Mouse (Mus musculus) lung, postnatal 0 days (tissue): ENCODE data around the gene Zfp750. TPM values are rescaled to one million over a fixed set of nuclear protein-coding genes. Genes with fewer than 3 reads are reported as not detected.

ENCODE experiments used
- ATAC-seq: fragments of 200-750 bp; cut with Nextera tagmentation; 2 replicates; pipeline ENCODE4 v1.8.0; 2017; ENCODE audit warnings: moderate library complexity
- DNase-seq: peaks from one replicate; pipeline ENCODE4 v3.0.0-alpha.2; 2016; ENCODE audit warnings: low spot score
- H3K27ac ChIP-seq: fragments of 300-500 bp; sonication (generic); 2 replicates; pipeline ENCODE4 v1.5.1; 2014; ENCODE audit warnings: antibody characterized with exemption, mild to moderate bottlenecking, low read length, mixed read lengths
- H3K27me3 ChIP-seq: fragments of 300-500 bp; sonication (generic); replicated peaks from 2 replicates; pipeline ENCODE4 v1.6.1; 2014; ENCODE audit warnings: low read length, mixed read lengths; ENCODE audit not compliant: insufficient read depth
- H3K36me3 ChIP-seq: fragments of 300-500 bp; sonication (generic); 2 replicates; pipeline ENCODE4 v1.6.1; 2014; ENCODE audit warnings: low read length, mixed read lengths; ENCODE audit not compliant: insufficient read depth
- H3K4me1 ChIP-seq: fragments of 300-500 bp; sonication (generic); 2 replicates; pipeline ENCODE4 v1.6.1; 2014; ENCODE audit warnings: antibody characterized with exemption, low read depth, low read length, mixed read lengths; ENCODE audit not compliant: insufficient read depth
- H3K4me2 ChIP-seq: fragments of 300-500 bp; sonication (generic); replicated peaks from 2 replicates; pipeline ENCODE4 v1.6.1; 2014; ENCODE audit warnings: low read depth, mild to moderate bottlenecking, low read length, moderate library complexity, mixed read lengths
- H3K4me3 ChIP-seq: fragments of 300-500 bp; sonication (generic); 2 replicates; pipeline ENCODE4 v1.5.1; 2014; ENCODE audit warnings: low read depth, low read length
- H3K9ac ChIP-seq: fragments of 300-500 bp; sonication (generic); replicated peaks from 2 replicates; pipeline ENCODE4 v1.6.1; 2014; ENCODE audit warnings: low read depth, mild to moderate bottlenecking
- H3K9me3 ChIP-seq: fragments of 300-500 bp; sonication (generic); 2 replicates; pipeline ENCODE4 v1.6.1; 2016; ENCODE audit warnings: low read length, mixed read lengths
- CTCF ChIP-seq: IDR thresholded peaks from 2 replicates; pipeline ENCODE4 v1.5.1; 2016; ENCODE audit warnings: antibody characterized with exemption, mild to moderate bottlenecking
- EP300 ChIP-seq: IDR thresholded peaks from 2 replicates; pipeline ENCODE4 v1.6.1; 2016; ENCODE audit warnings: antibody characterized with exemption, mild to moderate bottlenecking, control low read depth
- WGBS: fragments of 180-500 bp; shearing (Covaris S2); extraction: QIAGEN DNeasy Blood & Tissue Kit; methylation state at CpG from one replicate; pipeline ENCODE4 v1.1.7; 2014; 5-methylcytosine and 5-hydroxymethylcytosine counted together
- polyA plus RNA-seq: library from polyadenylated mRNA; unstranded; fragments of >200 nt; fragmentation: Nextera tagmentation; extraction: Ambion mirVana; gene quantifications from 2 replicates; pipeline ENCODE4 v1.2.1, GENCODE M21; 2015

Zfp750 gene
- polyA plus RNA-seq, 1 experiment from 2014 or later, result 0.63 TPM

- no peak overlapping the region for H3K27ac ChIP-seq
- H3K4me3 ChIP-seq, result no peak overlapping the region
- TF ChIP-seq CTCF, result no peak
- TF ChIP-seq EP300, result no peak
- no peak overlapping the region for H3K4me2 ChIP-seq
- no peaks in the 10 kb centered on the region for H3K9me3 ChIP-seq
- ATAC-seq, result no peak
- no peaks in the 10 kb centered on the region for H3K27me3 ChIP-seq
- no peak overlapping the region for H3K9ac ChIP-seq
- no peak for DNase-seq
- H3K4me1 ChIP-seq, result no peaks in the 10 kb centered on the region
- H3K36me3 ChIP-seq, result no peaks in the 10 kb centered on the region; the same call in 1 of the 2 replicates
Measured at GRCm38 (mm10) chr11:121500595-121500994, 18.5 kb downstream of the Zfp750 start.

- Histone ChIP-seq H3K4me1 (no peaks in the 10 kb centered on the region), H3K4me3 (no peak overlapping the region), H3K9ac (no peak overlapping the region), H3K36me3 (no peaks in the 10 kb centered on the region), H3K4me2 (no peak overlapping the region), H3K27me3 (no peaks in the 10 kb centered on the region), H3K27ac (no peak overlapping the region), H3K9me3 (no peaks in the 10 kb centered on the region)
- ATAC-seq (no peak), DNase-seq (no peak)
- no peak for TF ChIP-seq EP300
- TF ChIP-seq CTCF, result no peak
Measured at GRCm38 (mm10) chr11:121490651-121491050, 28.5 kb downstream of the Zfp750 start.

- no peak overlapping the region for H3K4me3 ChIP-seq
- no peaks in the 10 kb centered on the region for H3K36me3 ChIP-seq
- ATAC-seq (no peak), DNase-seq (no peak)
- no peak overlapping the region for H3K27ac ChIP-seq
- no peak overlapping the region for H3K9ac ChIP-seq
- H3K4me2 ChIP-seq, result no peak overlapping the region
- no peaks in the 10 kb centered on the region for H3K4me1 ChIP-seq
- TF ChIP-seq EP300, result no peak
- TF ChIP-seq CTCF, result no peak
- no peaks in the 10 kb centered on the region for H3K9me3 ChIP-seq
- H3K27me3 ChIP-seq, result no peaks in the 10 kb centered on the region
- WGBS, result 82% methylated on average over 9 of the region's 9 CpGs
Measured at GRCm38 (mm10) chr11:121485882-121486281, 33.3 kb downstream of the Zfp750 start.

GRCm38 (mm10) chr11:121481129-121481528 lies 38.0 kb downstream of the Zfp750 start:
- H3K9me3 ChIP-seq, result no peaks in the 10 kb centered on the region
- TF ChIP-seq CTCF (no peak), EP300 (no peak)
- H3K4me2 ChIP-seq, result no peak overlapping the region
- DNase-seq, result no peak
- 76% methylated on average over 2 of the region's 2 CpGs for WGBS
- no peak overlapping the region for H3K4me3 ChIP-seq
- no peaks in the 10 kb centered on the region for H3K27me3 ChIP-seq
- no peak for ATAC-seq
- no peak overlapping the region for H3K27ac ChIP-seq
- no peaks in the 10 kb centered on the region for H3K4me1 ChIP-seq
- no peaks in the 10 kb centered on the region for H3K36me3 ChIP-seq
- no peak overlapping the region for H3K9ac ChIP-seq

GRCm38 (mm10) chr11:121479476-121480203 lies 39.5 kb downstream of the Zfp750 start:
- DNase-seq, result no peak
- no peak for ATAC-seq
- H3K4me1 ChIP-seq, result no peaks in the 10 kb centered on the region
- WGBS, result 86% methylated on average over 15 of the region's 15 CpGs
- no peak overlapping the region for H3K4me3 ChIP-seq
- H3K36me3 ChIP-seq, result no peaks in the 10 kb centered on the region
- TF ChIP-seq CTCF (no peak), EP300 (no peak)
- H3K4me2 ChIP-seq, result no peak overlapping the region
- H3K27ac ChIP-seq, result no peak overlapping the region
- H3K27me3 ChIP-seq, result no peaks in the 10 kb centered on the region
- no peaks in the 10 kb centered on the region for H3K9me3 ChIP-seq
- H3K9ac ChIP-seq, result no peak overlapping the region

GRCm38 (mm10) chr11:121475699-121476415 lies 43.3 kb downstream of the Zfp750 start:
- no peaks in the 10 kb centered on the region for H3K4me1 ChIP-seq
- H3K27ac ChIP-seq, result no peak overlapping the region
- peak; percentile 92 for TF ChIP-seq CTCF
- TF ChIP-seq EP300, result no peak
- 29% methylated on average over 9 of the region's 9 CpGs for WGBS
- no peaks in the 10 kb centered on the region for H3K9me3 ChIP-seq
- DNase-seq (peak; percentile 90), ATAC-seq (peak; percentile 59)
- H3K4me2 ChIP-seq, result no peak overlapping the region
- no peaks in the 10 kb centered on the region for H3K27me3 ChIP-seq
- no peak overlapping the region for H3K4me3 ChIP-seq
- H3K9ac ChIP-seq, result no peak overlapping the region
- no peaks in the 10 kb centered on the region for H3K36me3 ChIP-seq
